8 mouse cellular contexts compared by ENCODE assay signal in genomic region chr10:79669576-79670057, GRCm38 (mm10). TPM values are rescaled to one million over a fixed set of nuclear protein-coding genes. Genes with fewer than 3 reads are reported as not detected.
A peak's percentile ranks its signal among the peaks of the same experiment; 100 is the strongest.
DNase-seq lines count a peak whose midpoint lies in the region; ATAC-seq and TF ChIP-seq lines count a peak whose summit lies in the region.

No protein-coding gene starts in this region.

- no peak for TF ChIP-seq CTCF in intestine, postnatal 0 days (IDR thresholded peaks at IDR 0.05; ENCODE audit: low read depth)

- H3K4me1 ChIP-seq in intestine, postnatal 0 days (replicated peaks; ENCODE audit: control insufficient read depth, insufficient read depth, low read length) = peaks cover 7% of the 10 kb centered on the region; the same call in 1 of the 2 replicates
- H3K4me1 ChIP-seq in limb, embryonic 13.5 days = peaks cover 19% of the 10 kb centered on the region
- peaks cover 16% of the 10 kb centered on the region for H3K4me1 ChIP-seq in midbrain, embryonic 14.5 days (ENCODE audit: control insufficient read depth, insufficient read depth, low read length)

- H3K27me3 ChIP-seq in intestine, postnatal 0 days (replicated peaks; ENCODE audit: control insufficient read depth, insufficient read depth, low read length) = no peaks in the 10 kb centered on the region
- H3K27me3 ChIP-seq in limb, embryonic 13.5 days = no peaks in the 10 kb centered on the region
- H3K27me3 ChIP-seq in midbrain, embryonic 14.5 days (ENCODE audit: control insufficient read depth, insufficient read depth, low read length) = no peaks in the 10 kb centered on the region

- peak overlapping the region; percentile 59 for H3K9ac ChIP-seq in intestine, postnatal 0 days (ENCODE audit: low read depth, low read length)
- H3K9ac ChIP-seq in limb, embryonic 13.5 days = peak overlapping the region; percentile 91
- H3K9ac ChIP-seq in midbrain, embryonic 14.5 days (replicated peaks; ENCODE audit: low read length) = peak overlapping the region; percentile 91

- ATAC-seq in intestine, postnatal 0 days = peak; percentile 23
- ATAC-seq in limb, embryonic 13.5 days (ENCODE audit: low FRiP score, low read depth) = peak; percentile 55
- ATAC-seq in midbrain, embryonic 14.5 days (ENCODE audit: low FRiP score, low TSS enrichment) = peak; percentile 78

- H3K4me2 ChIP-seq in intestine, postnatal 0 days (replicated peaks; ENCODE audit: low read depth) = peak overlapping the region; percentile 77
- peak overlapping the region; percentile 97 for H3K4me2 ChIP-seq in limb, embryonic 13.5 days (replicated peaks)
- H3K4me2 ChIP-seq in midbrain, embryonic 14.5 days (ENCODE audit: low read length) = peak overlapping the region; percentile 88

- peak overlapping the region; percentile 98 for H3K4me3 ChIP-seq in intestine, postnatal 0 days (ENCODE audit: low read depth, low read length)
- H3K4me3 ChIP-seq in limb, embryonic 13.5 days = peak overlapping the region; percentile 93
- peak overlapping the region; percentile 98 for H3K4me3 ChIP-seq in midbrain, embryonic 14.5 days (replicated peaks; ENCODE audit: low read depth, low read length)

- DNase-seq in layer of hippocampus, adult 11-12 months (ENCODE audit: low spot score) = peak; percentile 82
- DNase-seq in layer of hippocampus, adult 9-10 months (ENCODE audit: low spot score) = no peak
- peak; percentile 90 for DNase-seq in embryo, embryonic 10.5 days (ENCODE audit: low spot score)
- peak; percentile 55 to 70 for DNase-seq in gastrocnemius, postnatal 36 days
- DNase-seq in midbrain, embryonic 14.5 days = peak; percentile 94
- peak; percentile 51 to 69 for DNase-seq in spleen, postnatal 14 days (ENCODE audit: low spot score in 2 of 2)

- no peaks in the 10 kb centered on the region for H3K9me3 ChIP-seq in intestine, postnatal 0 days (ENCODE audit: control insufficient read depth)
- H3K9me3 ChIP-seq in limb, embryonic 13.5 days = no peaks in the 10 kb centered on the region
- H3K9me3 ChIP-seq in midbrain, embryonic 14.5 days (ENCODE audit: control insufficient read depth, low read length) = no peaks in the 10 kb centered on the region

- H3K36me3 ChIP-seq in intestine, postnatal 0 days (ENCODE audit: control insufficient read depth, insufficient read depth) = no peaks in the 10 kb centered on the region
- H3K36me3 ChIP-seq in limb, embryonic 13.5 days = peaks cover 23% of the 10 kb centered on the region
- H3K36me3 ChIP-seq in midbrain, embryonic 14.5 days (ENCODE audit: control insufficient read depth, insufficient read depth, low read length) = 0 out of 2 replicates have a peak, but pooled peaks cover 6% of the 10 kb centered on the region

- intact Hi-C loops in gastrocnemius, postnatal 36 days (cut with DNase I) = no loop called here

- H3K27ac ChIP-seq in intestine, postnatal 0 days (ENCODE audit: low read depth, low read length) = peak overlapping the region; percentile 87
- peak overlapping the region; percentile 94 for H3K27ac ChIP-seq in limb, embryonic 13.5 days
- peak overlapping the region; percentile 98 for H3K27ac ChIP-seq in midbrain, embryonic 14.5 days (replicated peaks; ENCODE audit: low read depth, low read length)

- 0% methylated on average over 47 of the region's 47 CpGs for WGBS in intestine, postnatal 0 days
- under 1% methylated on average over 47 of the region's 47 CpGs for WGBS in limb, embryonic 13.5 days
- under 1% methylated on average over 47 of the region's 47 CpGs for WGBS in midbrain, embryonic 14.5 days

RNA-seq across cellular contexts. Expression of gene Tpgs1, which starts 0.4 kb away (rescaled TPM):
- 10 to 100 TPM; 19.2 to 19.6 TPM for total RNA-seq in gastrocnemius, postnatal 36 days (2021)
- 47.6 and 48.5 TPM in 2 replicates for polyA plus RNA-seq in intestine, postnatal 0 days (2015; fragmentation: Nextera tagmentation; extraction: Ambion mirVana)
- polyA plus RNA-seq in limb, embryonic 13.5 days (2015; fragmentation: Nextera tagmentation; extraction: Ambion mirVana) = 62.0 and 65.9 TPM in 2 replicates
- polyA plus RNA-seq in midbrain, embryonic 14.5 days (2014; fragmentation: Nextera tagmentation; extraction: Ambion mirVana) = 94.4 and 110 TPM in 2 replicates

RNA-seq across cellular contexts. Expression of gene Madcam1, which starts 5.3 kb away (rescaled TPM):
- total RNA-seq in gastrocnemius, postnatal 36 days (2021) = not detected
- 15.6 and 16.9 TPM in 2 replicates for polyA plus RNA-seq in intestine, postnatal 0 days (2015; fragmentation: Nextera tagmentation; extraction: Ambion mirVana)
- 7.0 and 8.2 TPM in 2 replicates for polyA plus RNA-seq in limb, embryonic 13.5 days (2015; fragmentation: Nextera tagmentation; extraction: Ambion mirVana)
- polyA plus RNA-seq in midbrain, embryonic 14.5 days (2014; fragmentation: Nextera tagmentation; extraction: Ambion mirVana) = 0.31 and 1.00 TPM in 2 replicates

RNA-seq across cellular contexts. Expression of gene Cdc34, which starts 12.4 kb away (rescaled TPM):
- 100 to 1,000 TPM; 344 to 378 TPM for total RNA-seq in gastrocnemius, postnatal 36 days (2021)
- 88.0 and 89.6 TPM in 2 replicates for polyA plus RNA-seq in intestine, postnatal 0 days (2015; fragmentation: Nextera tagmentation; extraction: Ambion mirVana)
- 116 and 123 TPM in 2 replicates for polyA plus RNA-seq in limb, embryonic 13.5 days (2015; fragmentation: Nextera tagmentation; extraction: Ambion mirVana)
- polyA plus RNA-seq in midbrain, embryonic 14.5 days (2014; fragmentation: Nextera tagmentation; extraction: Ambion mirVana) = 80.4 and 94.9 TPM in 2 replicates

RNA-seq across cellular contexts. Expression of gene Gzmm, which starts 19.2 kb away (rescaled TPM):
- total RNA-seq in gastrocnemius, postnatal 36 days (2021) = 1 to 10 TPM; 4.4 to 6.0 TPM
- polyA plus RNA-seq in intestine, postnatal 0 days (2015; fragmentation: Nextera tagmentation; extraction: Ambion mirVana) = 0.16 and 0.26 TPM in 2 replicates
- 0.83 and 0.92 TPM in 2 replicates for polyA plus RNA-seq in limb, embryonic 13.5 days (2015; fragmentation: Nextera tagmentation; extraction: Ambion mirVana)
- 1.1 and 1.5 TPM in 2 replicates for polyA plus RNA-seq in midbrain, embryonic 14.5 days (2014; fragmentation: Nextera tagmentation; extraction: Ambion mirVana)

RNA-seq across cellular contexts. Expression of gene Odf3l2, which starts 24.1 kb away (rescaled TPM):
- 10 to 100 TPM; 55.1 to 58.1 TPM for total RNA-seq in gastrocnemius, postnatal 36 days (2021)
- polyA plus RNA-seq in intestine, postnatal 0 days (2015; fragmentation: Nextera tagmentation; extraction: Ambion mirVana) = not detected in 2 replicates
- polyA plus RNA-seq in limb, embryonic 13.5 days (2015; fragmentation: Nextera tagmentation; extraction: Ambion mirVana) = not detected in 2 replicates
- polyA plus RNA-seq in midbrain, embryonic 14.5 days (2014; fragmentation: Nextera tagmentation; extraction: Ambion mirVana) = 0.17 and 0.40 TPM in 2 replicates

Comparison
In these comparisons a context has a peak if more than half of its experiments do, and no peak if none do; other contexts are left out.
1. ATAC-seq: peak in every context shown above with its lines; median percentile 78 in midbrain, embryonic 14.5 days; 55 in limb, embryonic 13.5 days; 23 in intestine, postnatal 0 days.